Mouse (Mus musculus) cerebellum, adult 8-10 months (tissue): ENCODE measurements around the gene Gm6993.

ENCODE experiments used
- DNase-seq: peaks from one replicate; pipeline ENCODE4 v3.0.0; 2022

Gm6993 gene

GRCm38 (mm10) chr12:31272012-31272735, 31.6 kb downstream of the Gm6993 start:
- no peak for DNase-seq

GRCm38 (mm10) chr12:31272846-31273245, 32.3 kb downstream of the Gm6993 start:
- no peak for DNase-seq

- DNase-seq = no peak
Observed at GRCm38 (mm10) chr12:31273646-31274045, 33.1 kb downstream of the Gm6993 start.

- no peak for DNase-seq
Observed at GRCm38 (mm10) chr12:31275411-31275810, 34.8 kb downstream of the Gm6993 start.

- no peak for DNase-seq
Observed at GRCm38 (mm10) chr12:31278270-31278669, 37.7 kb downstream of the Gm6993 start.

GRCm38 (mm10) chr12:31280318-31280717, 39.7 kb downstream of the Gm6993 start:
- no peak for DNase-seq

GRCm38 (mm10) chr12:31281100-31281591, 40.6 kb downstream of the Gm6993 start:
- no peak for DNase-seq

- DNase-seq = no peak
Observed at GRCm38 (mm10) chr12:31282241-31282640, 41.7 kb downstream of the Gm6993 start.

- DNase-seq = no peak
Observed at GRCm38 (mm10) chr12:31283131-31283530, 42.6 kb downstream of the Gm6993 start.

GRCm38 (mm10) chr12:31283617-31284136, 43.1 kb downstream of the Gm6993 start:
- DNase-seq = no peak

GRCm38 (mm10) chr12:31289046-31289445, 48.5 kb downstream of the Gm6993 start:
- no peak for DNase-seq
